Mouse (Mus musculus): ENCODE measurements around the gene Ppp1r16b.

Ppp1r16b gene

DNA sequence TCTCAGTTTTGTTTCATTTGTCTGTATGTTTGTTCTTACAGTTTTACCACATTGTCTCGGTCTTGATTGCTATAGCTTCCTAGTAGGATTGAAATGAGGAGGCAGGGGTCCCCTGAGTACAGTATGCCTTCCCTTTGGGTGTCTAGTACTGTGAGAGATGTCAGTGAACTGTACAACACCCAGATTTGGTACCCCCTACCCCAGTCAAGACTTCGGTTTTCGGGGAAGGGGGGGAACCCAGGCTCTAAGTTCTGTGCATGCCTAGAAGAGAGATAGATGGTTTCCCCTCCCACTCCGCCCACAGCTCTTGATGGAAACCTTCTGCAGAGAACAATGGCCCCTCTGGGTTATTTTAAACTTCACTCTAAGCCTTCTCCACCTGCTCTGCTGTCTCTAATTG is at the start of gene Ppp1r16b:
Ppp1r16b (plus strand) TSS at position 301 of the 400 bp plus-strand sequence.
- no peak for DNase-seq (ENCODE audit: extremely low spot score, low read depth, low spot score)

DNA sequence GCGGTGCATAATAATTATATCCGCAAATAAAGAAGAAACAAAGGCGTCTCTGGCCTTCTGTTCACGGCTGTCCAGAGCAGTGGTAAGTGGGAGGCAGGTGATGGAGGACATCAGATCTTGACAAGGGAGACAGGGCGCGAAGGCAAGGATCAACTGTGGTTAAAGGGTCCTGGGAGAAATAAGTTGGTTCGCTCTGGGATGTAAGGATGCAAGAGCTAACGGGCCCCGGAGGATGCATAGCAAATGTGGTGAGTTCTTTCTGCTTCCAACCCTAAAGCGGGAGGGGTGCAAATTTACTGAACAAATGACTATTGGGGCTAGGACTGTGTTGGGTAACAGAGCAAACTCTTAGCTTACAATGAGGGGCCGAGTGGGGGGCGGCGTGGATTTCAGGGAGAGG is 49.5 kb upstream of the Ppp1r16b start:
- no peak for DNase-seq (ENCODE audit: extremely low spot score, low read depth, low spot score)

DNA sequence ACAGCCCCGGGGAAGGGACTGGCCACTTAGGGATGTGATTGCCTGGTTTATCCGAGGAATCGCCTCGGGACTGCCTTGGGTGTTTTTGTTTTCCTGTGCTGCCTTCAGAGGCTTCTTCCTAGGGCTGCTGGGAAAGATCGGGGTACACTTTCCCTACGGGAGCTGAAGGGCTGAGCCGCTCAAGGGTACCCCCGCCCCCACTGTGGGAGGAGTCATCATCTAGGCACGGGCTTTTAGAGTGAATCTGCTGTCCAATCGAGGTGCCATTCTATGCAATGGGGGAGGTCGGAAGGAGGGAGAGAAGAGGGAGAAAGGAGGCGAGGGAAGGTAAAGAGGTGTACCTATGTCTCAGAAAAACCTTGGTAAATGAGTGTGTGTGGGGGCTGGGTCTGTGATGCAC is 48.9 kb upstream of the Ppp1r16b start:
- no peak for DNase-seq (ENCODE audit: extremely low spot score, low read depth, low spot score)

DNA sequence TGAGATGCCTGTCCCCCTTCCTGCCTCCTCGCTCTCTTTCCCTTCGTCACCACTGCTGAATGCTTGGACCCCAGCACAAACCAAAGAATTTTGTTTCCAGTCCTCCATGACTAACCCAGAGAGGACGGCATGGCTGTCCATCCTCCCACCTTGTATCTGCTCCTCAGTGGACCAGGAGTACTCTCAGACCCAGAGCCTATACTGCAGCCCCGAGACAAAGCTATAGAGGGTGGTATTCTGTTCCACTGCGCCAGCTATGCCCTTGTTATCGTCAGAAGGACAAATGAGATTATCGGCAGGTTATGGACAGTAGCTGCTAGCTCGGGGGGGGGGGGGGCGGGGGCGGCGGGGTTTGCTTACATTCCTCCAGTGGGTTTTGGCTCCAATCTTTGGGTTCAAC is 48.4 kb upstream of the Ppp1r16b start:
- no peak for DNase-seq (ENCODE audit: extremely low spot score, low read depth, low spot score)

DNA sequence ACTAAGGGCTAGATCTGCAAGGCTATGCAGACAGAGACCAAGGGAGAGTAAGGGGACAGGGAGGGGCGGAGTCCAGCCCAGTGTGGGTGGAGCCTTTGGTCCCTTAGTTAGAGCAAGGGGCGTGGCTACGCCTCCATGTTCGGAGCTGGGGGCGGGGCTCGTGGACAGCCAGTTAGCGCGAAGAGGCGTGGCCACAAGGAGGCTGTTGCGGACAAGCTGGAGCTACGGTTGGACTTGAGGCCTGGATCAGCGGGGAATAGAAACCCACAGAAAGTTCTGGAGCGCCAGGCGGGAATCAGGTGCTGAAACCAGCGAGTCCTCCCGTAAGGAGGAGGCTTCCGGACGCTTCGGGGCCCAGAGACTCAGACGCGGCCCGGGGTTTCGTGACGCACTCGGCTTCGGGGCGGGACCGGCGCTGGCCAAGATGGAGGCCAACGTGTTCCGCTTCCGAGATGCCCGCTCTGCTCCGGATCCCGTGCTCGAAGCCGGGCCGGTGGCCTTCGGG is 40.4 kb upstream of the Ppp1r16b start, which contains the start of gene Actr5:
Actr5 (plus strand) TSS at position 171 of the 505 bp plus-strand sequence.
- DNase-seq (ENCODE audit: extremely low spot score, low read depth, low spot score): peak; percentile 88

DNA sequence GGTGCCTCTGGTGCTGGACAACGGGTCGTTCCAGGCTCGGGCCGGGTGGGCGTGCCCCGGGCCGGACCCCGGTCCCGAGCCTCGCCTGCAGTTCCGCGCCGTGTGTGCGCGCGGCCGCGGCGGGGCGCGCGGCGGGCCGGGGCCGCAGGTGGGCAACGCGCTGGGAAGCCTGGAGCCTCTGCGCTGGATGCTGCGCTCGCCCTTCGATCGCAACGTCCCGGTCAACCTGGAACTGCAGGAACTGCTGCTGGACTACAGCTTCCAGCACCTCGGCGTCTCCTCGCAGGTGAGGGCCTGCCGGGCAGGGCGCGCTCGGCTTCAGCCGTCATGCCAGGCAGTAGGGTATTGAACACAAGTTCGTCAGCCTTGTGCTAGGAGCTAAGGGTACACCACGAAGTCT is 40.0 kb upstream of the Ppp1r16b start:
- DNase-seq (ENCODE audit: extremely low spot score, low read depth, low spot score): no peak

DNA sequence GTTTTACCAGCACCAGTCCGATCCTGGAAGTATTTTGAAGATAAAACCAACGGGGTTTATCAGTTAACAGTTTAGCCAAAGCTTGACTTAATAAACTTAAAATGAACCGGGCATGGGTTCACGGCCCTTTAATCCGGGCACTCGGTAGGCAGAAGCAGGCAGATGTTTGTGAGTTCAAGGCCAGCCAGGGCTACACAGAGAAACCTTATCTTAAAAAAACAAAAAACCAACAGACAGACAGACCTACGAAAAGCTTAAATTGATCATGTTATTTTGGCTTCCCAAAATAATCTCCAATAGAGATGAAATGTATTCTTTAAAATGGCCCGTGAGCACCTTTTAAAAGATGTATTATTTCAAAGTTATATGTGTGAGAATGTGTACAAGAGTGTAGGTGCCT is 39.5 kb upstream of the Ppp1r16b start:
- no peak for DNase-seq (ENCODE audit: extremely low spot score, low read depth, low spot score)

DNA sequence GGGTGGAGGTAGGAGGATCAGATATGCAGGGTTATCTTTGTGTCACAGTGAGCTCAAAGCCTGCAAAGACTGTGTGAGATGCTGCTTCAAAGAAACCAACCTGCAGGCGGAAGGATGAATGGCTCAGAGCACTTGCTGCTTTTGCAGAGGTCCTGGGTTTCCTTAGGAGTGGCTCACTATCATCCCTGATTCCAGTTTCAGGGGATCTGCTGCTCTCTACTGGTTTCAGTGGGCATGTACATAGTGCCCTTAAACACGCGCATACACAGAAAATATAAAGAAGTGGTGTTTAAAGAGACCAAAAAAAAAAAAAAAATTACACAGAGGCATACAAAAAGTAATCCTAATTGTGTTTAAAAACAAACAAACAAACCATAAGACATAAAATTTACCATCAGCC is 36.3 kb upstream of the Ppp1r16b start:
- DNase-seq (ENCODE audit: extremely low spot score, low read depth, low spot score): no peak

DNA sequence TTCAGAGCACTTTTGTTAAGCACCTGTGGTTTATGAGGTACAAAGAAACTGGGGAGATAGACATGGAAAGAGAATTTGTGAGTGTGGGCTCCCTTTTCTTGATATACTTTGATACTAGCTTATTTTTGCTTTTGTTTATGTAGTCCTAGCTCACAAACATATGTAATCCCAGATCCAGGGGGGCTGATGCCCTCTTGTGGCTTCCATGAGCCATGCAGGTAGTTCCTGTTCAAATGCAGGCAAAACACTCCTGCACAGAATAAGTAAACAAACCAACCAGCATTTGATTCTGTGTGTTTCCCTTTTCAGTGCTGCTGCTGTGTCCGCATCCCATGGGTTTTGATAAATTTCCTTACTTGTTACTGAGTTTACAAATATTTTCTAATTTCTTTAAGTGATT is 35.8 kb upstream of the Ppp1r16b start:
- no peak for DNase-seq (ENCODE audit: extremely low spot score, low read depth, low spot score)

DNA sequence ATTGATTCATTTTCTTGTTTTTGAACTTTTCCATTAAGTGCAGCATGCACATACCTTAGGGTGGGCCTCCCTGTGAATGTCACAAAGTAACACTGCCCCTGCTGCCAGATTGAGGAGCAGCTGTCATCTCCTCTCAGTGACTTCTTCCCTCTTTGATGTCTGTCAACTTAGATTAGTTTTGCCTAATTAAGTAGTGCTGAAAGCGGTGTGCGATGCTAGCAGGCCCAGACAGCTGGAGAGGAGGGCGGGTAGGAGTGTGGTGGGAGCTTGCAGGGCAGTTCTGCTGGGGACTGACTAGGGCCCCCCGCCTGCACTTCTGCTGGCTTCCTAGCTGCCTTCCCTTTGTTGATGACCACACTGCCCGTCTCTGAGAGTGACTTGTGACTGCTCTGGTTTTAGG is 33.3 kb upstream of the Ppp1r16b start:
- DNase-seq (ENCODE audit: extremely low spot score, low read depth, low spot score): no peak

DNA sequence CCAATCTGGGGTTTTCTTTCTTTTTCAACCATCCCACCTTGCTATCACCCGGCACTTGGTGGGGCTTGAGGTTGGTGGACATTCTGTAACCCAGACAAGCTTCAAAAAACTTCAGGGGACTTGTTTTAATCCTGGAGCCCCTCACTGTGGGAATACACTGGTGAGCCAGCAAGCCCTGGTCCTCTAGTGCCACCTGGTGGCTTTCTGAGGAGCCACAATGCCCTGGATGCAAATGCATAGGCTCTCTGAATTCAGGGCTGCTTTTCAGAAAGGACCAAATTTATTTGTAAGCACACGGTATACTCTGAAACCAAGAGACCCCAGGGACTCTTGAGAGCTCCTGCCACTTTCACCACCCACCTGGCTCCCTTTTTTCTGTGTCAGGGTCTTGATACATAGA is 23.3 kb upstream of the Ppp1r16b start:
- no peak for DNase-seq (ENCODE audit: extremely low spot score, low read depth, low spot score)

DNA sequence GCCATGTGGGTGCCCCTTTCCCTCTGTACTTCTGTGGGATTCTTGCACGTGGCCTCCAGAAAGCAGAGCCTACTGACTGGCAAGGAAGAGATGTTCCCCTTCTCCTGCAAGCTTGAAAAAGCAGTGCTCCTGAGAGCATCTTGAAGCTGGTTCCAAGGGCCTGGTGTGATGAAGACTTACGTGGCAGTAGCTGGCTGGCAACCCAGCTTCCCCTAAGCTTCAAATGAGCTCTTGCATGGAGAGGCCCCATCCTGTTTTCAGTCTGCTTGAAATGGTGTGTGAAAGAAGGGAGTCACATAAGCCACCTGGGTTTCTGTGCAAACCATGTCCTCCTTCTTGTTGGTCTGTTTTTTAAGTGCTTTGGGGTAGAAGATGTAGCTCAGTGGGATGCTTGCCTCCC is 22.6 kb upstream of the Ppp1r16b start:
- no peak for DNase-seq (ENCODE audit: extremely low spot score, low read depth, low spot score)

DNA sequence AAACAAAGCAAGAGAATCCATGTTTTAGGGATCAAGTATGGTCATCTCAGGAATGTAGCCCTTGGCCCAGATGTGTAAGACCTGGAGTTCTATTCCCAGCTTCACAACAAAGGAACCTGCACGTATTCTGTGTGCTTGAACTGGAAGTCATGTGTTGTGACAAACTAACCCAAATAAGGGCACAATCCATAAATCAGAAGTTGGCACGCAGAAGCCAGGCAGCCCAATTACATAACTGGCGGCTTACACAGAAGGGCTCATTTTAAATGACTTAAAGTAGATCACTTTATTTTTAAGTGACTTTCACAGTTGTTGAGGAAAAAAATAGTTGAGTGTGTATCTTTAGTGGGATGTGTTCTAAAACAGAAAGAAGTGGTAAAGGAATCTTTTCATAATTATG is 21.4 kb upstream of the Ppp1r16b start:
- DNase-seq (ENCODE audit: extremely low spot score, low read depth, low spot score): no peak

DNA sequence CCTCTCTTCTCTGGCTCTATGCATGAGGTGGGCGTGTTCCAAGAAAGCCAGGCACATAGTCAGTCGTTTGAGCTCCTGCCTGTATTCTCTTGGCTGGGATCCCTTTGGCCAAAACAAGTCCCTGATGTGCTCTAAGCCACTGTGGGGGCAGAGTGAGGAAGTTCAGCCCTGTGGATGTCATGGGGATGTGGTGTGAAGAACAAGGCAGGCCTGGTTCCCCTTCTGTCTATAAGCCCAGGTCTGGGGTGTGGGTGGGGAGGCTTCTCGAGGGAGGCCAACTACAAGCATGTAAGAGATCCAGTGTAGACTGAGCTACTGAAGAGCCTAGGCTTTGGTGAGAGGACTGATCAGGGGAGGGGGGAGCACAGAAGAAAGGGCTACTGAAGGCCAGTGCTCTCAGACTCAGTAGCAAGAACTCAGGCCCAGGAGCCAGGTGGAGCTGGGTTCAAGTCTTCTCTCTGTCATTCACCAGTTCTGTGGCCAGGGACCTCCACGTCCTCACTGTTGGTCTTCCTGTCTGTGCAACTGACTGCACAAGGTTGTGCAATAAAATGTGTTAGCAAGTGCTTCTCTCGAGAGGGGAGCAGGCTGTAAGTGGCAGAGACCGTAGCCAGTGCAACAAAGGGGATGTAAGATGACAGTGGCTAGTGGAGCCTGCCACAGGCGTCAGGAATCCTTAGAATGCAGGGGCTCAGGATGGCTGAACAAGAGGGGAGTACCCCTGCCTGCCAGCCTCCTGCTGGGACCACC is 13.9 kb upstream of the Ppp1r16b start:
- no peak for DNase-seq (ENCODE audit: extremely low spot score, low read depth, low spot score)

DNA sequence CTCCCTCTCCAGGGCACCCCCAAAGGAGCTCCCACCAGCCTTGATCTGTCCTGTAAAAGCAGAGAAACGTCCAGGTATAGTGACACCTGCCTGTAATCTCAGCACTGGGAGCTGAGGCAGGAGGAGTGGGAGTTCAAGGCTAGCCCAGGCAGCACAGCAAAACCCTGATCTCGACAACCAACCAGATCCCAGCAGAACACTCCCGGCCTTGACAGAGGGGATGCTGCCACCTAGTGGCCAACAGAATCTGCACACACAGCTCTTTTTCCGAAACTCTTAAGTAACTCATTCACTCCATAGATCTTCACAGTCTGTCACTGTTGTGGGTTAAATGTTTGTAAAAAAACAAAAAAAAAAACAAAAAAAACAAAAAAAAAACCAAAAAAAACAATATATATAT is 12.2 kb upstream of the Ppp1r16b start:
- DNase-seq (ENCODE audit: extremely low spot score, low read depth, low spot score): no peak

DNA sequence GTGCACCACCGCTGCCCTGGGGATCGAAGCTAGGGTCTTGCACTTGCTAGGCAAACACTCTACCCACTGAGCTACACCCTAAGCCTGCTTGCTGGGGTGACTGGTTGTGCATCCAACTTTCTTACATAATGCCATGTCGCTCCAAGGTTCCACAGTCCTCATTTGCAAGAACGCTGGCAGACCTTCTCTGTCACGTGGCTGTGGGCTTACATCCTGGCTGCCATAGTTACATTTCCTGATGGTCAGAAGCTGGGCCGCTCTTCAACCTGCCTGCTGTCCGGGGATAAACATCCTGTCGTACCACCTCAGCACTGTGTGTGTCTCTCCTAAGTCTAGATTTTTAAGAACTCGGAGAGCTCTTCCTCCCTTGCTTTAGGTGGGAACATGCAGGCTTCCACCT is 10.5 kb upstream of the Ppp1r16b start:
- DNase-seq (ENCODE audit: extremely low spot score, low read depth, low spot score): no peak

DNA sequence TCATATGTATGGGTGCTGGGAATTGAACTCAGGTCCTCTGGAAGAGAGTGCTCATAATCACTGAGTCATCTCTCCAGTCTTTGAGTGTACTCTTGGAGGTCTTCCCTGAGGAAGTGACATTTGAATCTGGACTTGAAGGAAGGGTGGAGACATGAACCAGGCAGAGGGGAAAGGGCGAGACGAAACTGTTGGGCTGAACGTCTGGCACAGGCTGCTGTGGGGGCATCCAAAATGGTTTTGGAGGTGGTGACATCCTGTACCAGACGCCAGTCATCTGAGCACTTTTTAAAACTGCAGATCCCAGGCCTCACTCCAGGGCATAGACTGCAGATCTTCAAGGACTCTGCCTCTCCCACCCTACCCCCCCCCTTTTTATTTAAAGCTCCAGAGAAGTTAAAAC is 9.4 kb upstream of the Ppp1r16b start:
- no peak for DNase-seq (ENCODE audit: extremely low spot score, low read depth, low spot score)

DNA sequence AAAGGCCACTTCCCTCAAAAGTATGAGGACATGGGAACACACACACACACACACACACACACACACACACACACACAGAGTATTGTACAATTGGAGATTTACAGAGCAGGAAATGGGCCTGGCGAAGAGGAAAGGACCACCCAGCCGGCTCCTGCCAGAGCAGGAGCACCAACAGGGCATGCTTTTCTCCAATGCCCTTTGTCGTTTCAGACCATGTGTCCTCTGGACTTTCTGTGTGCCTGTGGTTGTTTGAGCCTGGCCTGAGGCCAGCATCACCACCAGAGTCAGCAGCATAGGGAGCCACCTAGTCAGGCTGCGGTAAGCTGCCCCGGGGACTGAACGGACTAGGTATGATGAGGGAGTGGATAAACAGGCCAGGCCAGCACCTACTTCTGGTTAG is 6.4 kb upstream of the Ppp1r16b start:
- DNase-seq (ENCODE audit: extremely low spot score, low read depth, low spot score): no peak

DNA sequence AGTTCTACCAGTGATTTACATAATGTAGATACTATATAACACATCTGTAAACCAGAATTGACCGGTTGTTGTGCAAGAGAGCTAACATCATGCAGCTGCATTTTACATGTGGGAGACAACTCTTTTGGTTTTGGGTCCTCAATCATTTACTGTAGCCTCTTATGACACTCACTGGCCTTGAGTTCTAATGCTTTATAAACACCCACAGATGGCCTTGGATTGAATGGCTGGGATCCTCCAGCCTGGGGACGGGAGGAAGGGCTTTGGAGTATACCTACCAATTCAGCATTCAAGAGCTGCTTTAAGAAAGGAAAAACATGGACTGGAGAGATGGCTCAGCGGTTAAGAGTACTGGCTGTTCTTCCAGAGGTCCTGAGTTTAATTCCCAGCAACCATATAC is 5.9 kb upstream of the Ppp1r16b start:
- no peak for DNase-seq (ENCODE audit: extremely low spot score, low read depth, low spot score)

DNA sequence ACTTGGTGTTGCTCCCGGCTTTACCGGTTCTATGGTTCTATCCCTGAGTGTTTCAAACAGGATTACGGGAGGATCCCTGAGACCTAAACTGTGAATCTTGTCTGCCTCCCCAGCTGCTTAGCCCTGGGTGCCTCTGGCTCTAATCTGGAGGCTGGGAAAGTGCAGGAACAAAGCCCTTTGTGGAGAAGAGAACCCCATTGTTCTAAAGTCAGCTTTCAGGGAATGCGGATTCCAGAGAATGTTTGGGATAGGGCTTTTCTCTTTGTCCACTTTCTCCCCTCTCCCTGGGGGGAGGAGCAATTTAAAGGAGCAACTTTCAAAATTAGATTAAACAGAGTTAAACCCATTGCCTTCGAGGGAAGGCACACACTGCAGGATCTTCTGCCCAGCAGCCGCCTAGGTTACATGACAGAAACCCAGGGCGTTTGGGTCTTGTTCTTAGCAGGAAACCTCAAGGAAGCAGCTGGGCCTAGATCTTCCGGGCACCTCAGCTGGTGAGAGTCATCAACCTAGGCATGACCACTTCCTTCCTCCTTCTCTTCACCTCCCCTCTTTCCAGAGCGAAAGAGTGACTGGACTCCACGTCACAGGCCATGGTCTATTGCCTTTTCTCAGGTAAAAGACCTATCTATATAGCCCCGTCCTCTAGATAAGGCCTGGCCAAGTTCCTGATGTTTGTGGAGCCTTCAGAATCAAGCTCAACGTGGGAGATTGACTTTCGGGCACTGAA is 1.0 kb downstream of the Ppp1r16b start:
- no peak for DNase-seq (ENCODE audit: extremely low spot score, low read depth, low spot score)

DNA sequence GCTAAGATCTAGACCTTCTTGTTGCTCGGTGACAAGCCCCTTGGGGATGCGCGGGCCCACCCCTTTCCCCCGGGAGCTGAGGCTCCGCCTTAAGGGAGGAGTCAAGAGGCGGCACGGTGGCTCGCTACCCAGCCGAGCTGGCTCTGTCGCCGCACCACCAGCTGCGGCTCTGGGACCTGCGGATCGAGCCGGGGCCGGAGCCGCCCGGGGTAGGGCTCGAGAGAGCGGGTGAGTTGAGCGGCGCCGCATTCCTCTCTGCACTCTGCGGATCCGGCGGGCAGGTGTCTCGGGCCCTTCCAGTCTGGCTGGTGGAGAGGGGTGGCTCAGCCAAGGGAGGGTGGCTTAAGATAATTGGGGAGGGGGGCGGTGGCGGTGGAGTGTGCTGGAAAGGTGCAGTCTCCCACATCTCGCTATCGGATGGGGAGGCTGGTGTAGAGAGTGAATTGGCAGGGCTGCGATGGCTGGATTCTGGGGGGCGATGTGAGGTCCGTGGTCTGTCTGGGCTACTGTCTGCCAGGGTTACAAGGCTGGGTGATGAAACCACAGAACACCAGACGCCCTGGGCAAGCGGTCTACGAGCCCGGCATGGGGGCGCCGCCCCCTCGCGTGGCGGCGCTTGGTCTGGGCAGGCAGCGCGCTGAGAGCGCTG is 1.9 kb downstream of the Ppp1r16b start:
- DNase-seq (ENCODE audit: extremely low spot score, low read depth, low spot score): no peak

Measured in hindlimb bud, embryonic 11.5 days (tissue).